In genomic region chr15:103300067-103300471, GRCm38 (mm10) we compare ENCODE assay signal across 8 mouse cellular contexts. TPM values are rescaled to one million over a fixed set of nuclear protein-coding genes. Genes with fewer than 3 reads are reported as not detected.
DNase-seq lines count a peak whose midpoint lies in the region; ATAC-seq and TF ChIP-seq lines count a peak whose summit lies in the region.

No protein-coding gene starts in this region.

- ATAC-seq in frontal cortex, adult (ENCODE audit: low TSS enrichment) = 0 out of 2 replicates have a peak, but pooled peaks have one; percentile 14
- peak; percentile 68 for ATAC-seq in hindbrain, postnatal 0 days
- peak; percentile 69 for ATAC-seq in midbrain, embryonic 15.5 days (replicated peaks)

- peak overlapping the region; percentile 50 for H3K9ac ChIP-seq in hindbrain, postnatal 0 days (replicated peaks; ENCODE audit: low read length)
- peak overlapping the region; percentile 44 for H3K9ac ChIP-seq in midbrain, embryonic 15.5 days

- H3K4me1 ChIP-seq in hindbrain, postnatal 0 days (ENCODE audit: insufficient read depth, low read length) = peaks cover 39% of the 10 kb centered on the region
- peaks cover 90% of the 10 kb centered on the region for H3K4me1 ChIP-seq in midbrain, embryonic 15.5 days

- no peaks in the 10 kb centered on the region for H3K9me3 ChIP-seq in hindbrain, postnatal 0 days (ENCODE audit: low read length)
- no peaks in the 10 kb centered on the region for H3K9me3 ChIP-seq in midbrain, embryonic 15.5 days

- H3K27ac ChIP-seq in hindbrain, postnatal 0 days = peak overlapping the region; percentile 91
- peak overlapping the region; percentile 98 for H3K27ac ChIP-seq in midbrain, embryonic 15.5 days

- TF ChIP-seq CTCF in hindbrain, postnatal 0 days (IDR thresholded peaks at IDR 0.05; ENCODE audit: low read depth) = no peak

- H3K27me3 ChIP-seq in hindbrain, postnatal 0 days (ENCODE audit: insufficient read depth, low read length) = no peaks in the 10 kb centered on the region
- no peaks in the 10 kb centered on the region for H3K27me3 ChIP-seq in midbrain, embryonic 15.5 days (replicated peaks)

- 2% methylated on average over 18 of the region's 18 CpGs for WGBS in hindbrain, postnatal 0 days
- WGBS in midbrain, embryonic 15.5 days = under 1% methylated on average over 18 of the region's 18 CpGs

- peak overlapping the region; percentile 50 for H3K4me2 ChIP-seq in hindbrain, postnatal 0 days (ENCODE audit: low read depth, low read length)
- peak overlapping the region; percentile 52 for H3K4me2 ChIP-seq in midbrain, embryonic 15.5 days

- no peak for DNase-seq in frontal cortex, postnatal 14 days (ENCODE audit: low spot score in 2 of 2)
- DNase-seq in testis, postnatal 10 days (ENCODE audit: low spot score) = peak; percentile 56
- no peak for DNase-seq in testis, postnatal 14 days (ENCODE audit: low spot score)
- peak; percentile 91 for DNase-seq in hindbrain, postnatal 0 days (ENCODE audit: low spot score)
- no peak for DNase-seq in thymus, postnatal 25 days
- DNase-seq in frontal cortex, postnatal 25 days (ENCODE audit: low spot score in 2 of 2) = no peak

- 0 out of 2 replicates have a peak overlapping the region, but pooled peaks have one; percentile 13 for H3K4me3 ChIP-seq in hindbrain, postnatal 0 days (ENCODE audit: low read length)
- peak overlapping the region; percentile 26 for H3K4me3 ChIP-seq in midbrain, embryonic 15.5 days

- peaks cover 5% of the 10 kb centered on the region; the same call in 1 of the 2 replicates for H3K36me3 ChIP-seq in hindbrain, postnatal 0 days (ENCODE audit: insufficient read depth, low read length)
- H3K36me3 ChIP-seq in midbrain, embryonic 15.5 days (replicated peaks) = no peaks in the 10 kb centered on the region

RNA-seq across cellular contexts. Expression of gene Gpr84, which starts 10.3 kb away (rescaled TPM):
- 0.58 and 0.86 TPM in 2 replicates for total RNA-seq in hindbrain, postnatal 0 days (2014; rRNA removed)
- polyA plus RNA-seq in hindbrain, postnatal 0 days (2015; fragmentation: Nextera tagmentation; extraction: Ambion mirVana) = 0.30 and 0.37 TPM in 2 replicates
- 0.31 and 0.34 TPM in 2 replicates for polyA plus RNA-seq in midbrain, embryonic 15.5 days (2015; fragmentation: Nextera tagmentation; extraction: Ambion mirVana)

RNA-seq across cellular contexts. Expression of gene Copz1, which starts 27.6 kb away (rescaled TPM):
- total RNA-seq in hindbrain, postnatal 0 days (2014; rRNA removed) = 149 and 155 TPM in 2 replicates
- polyA plus RNA-seq in hindbrain, postnatal 0 days (2015; fragmentation: Nextera tagmentation; extraction: Ambion mirVana) = 181 TPM in 2 replicates
- 197 and 203 TPM in 2 replicates for polyA plus RNA-seq in midbrain, embryonic 15.5 days (2015; fragmentation: Nextera tagmentation; extraction: Ambion mirVana)

RNA-seq across cellular contexts. Expression of gene Zfp385a, which starts 39.8 kb away (rescaled TPM):
- 20.6 and 25.8 TPM in 2 replicates for total RNA-seq in hindbrain, postnatal 0 days (2014; rRNA removed)
- polyA plus RNA-seq in hindbrain, postnatal 0 days (2015; fragmentation: Nextera tagmentation; extraction: Ambion mirVana) = 19.8 and 23.1 TPM in 2 replicates
- polyA plus RNA-seq in midbrain, embryonic 15.5 days (2015; fragmentation: Nextera tagmentation; extraction: Ambion mirVana) = 24.4 and 25.6 TPM in 2 replicates

RNA-seq across cellular contexts. Expression of gene Nfe2, which starts 41.9 kb away (rescaled TPM):
- total RNA-seq in hindbrain, postnatal 0 days (2014; rRNA removed) = 0.63 TPM in 1 of 2 replicates, not detected in the other
- 0.20 and 0.33 TPM in 2 replicates for polyA plus RNA-seq in hindbrain, postnatal 0 days (2015; fragmentation: Nextera tagmentation; extraction: Ambion mirVana)
- 0.63 and 0.92 TPM in 2 replicates for polyA plus RNA-seq in midbrain, embryonic 15.5 days (2015; fragmentation: Nextera tagmentation; extraction: Ambion mirVana)

RNA-seq across cellular contexts. Expression of gene Hnrnpa1, which starts 59.8 kb away (rescaled TPM):
- total RNA-seq in hindbrain, postnatal 0 days (2014; rRNA removed) = 117 and 148 TPM in 2 replicates
- polyA plus RNA-seq in hindbrain, postnatal 0 days (2015; fragmentation: Nextera tagmentation; extraction: Ambion mirVana) = 596 and 630 TPM in 2 replicates
- polyA plus RNA-seq in midbrain, embryonic 15.5 days (2015; fragmentation: Nextera tagmentation; extraction: Ambion mirVana) = 669 and 721 TPM in 2 replicates

Comparison
In these comparisons a context has a peak if more than half of its experiments do, and no peak if none do; other contexts are left out.
1. DNase-seq: peak in testis, postnatal 10 days (single experiment) and hindbrain, postnatal 0 days (single experiment); none in frontal cortex, postnatal 14 days (0 of 2), testis, postnatal 14 days (single experiment), thymus, postnatal 25 days (single experiment) and frontal cortex, postnatal 25 days (0 of 2).
2. ATAC-seq: peak in every context shown above with its lines; median percentile 69 in midbrain, embryonic 15.5 days; 68 in hindbrain, postnatal 0 days; 14 in frontal cortex, adult.